ENCODE assay signal across 10 mouse cellular contexts in genomic region chr11:121544755-121545397, GRCm38 (mm10). TPM values are rescaled to one million over a fixed set of nuclear protein-coding genes. Genes with fewer than 3 reads are reported as not detected.
DNase-seq lines count a peak whose midpoint lies in the region; ATAC-seq and TF ChIP-seq lines count a peak whose summit lies in the region.
"Had no signal": no experiment of that assay in that cellular context is flagged by ENCODE, and none has a peak within 500 bp of the region (broad histone marks: within the 10 kb centered on the region; RNA-seq: fewer than 3 reads in every experiment).

No protein-coding gene starts in this region.

- no peak overlapping the region for H3K4me3 ChIP-seq in lung, embryonic 14.5 days (ENCODE audit: low read depth, low read length)
- no peak overlapping the region for H3K4me3 ChIP-seq in lung, adult 2 months (replicated peaks; ENCODE audit: extremely low read depth, low read depth, low read length)
- no peak overlapping the region for H3K4me3 ChIP-seq in liver, embryonic 15.5 days (replicated peaks)
- H3K4me3 ChIP-seq in midbrain, embryonic 16.5 days (ENCODE audit: low read depth, low read length) = no peak overlapping the region

- H3K27me3 ChIP-seq in lung, embryonic 14.5 days (ENCODE audit: insufficient read depth, low read length) = no peaks in the 10 kb centered on the region
- H3K27me3 ChIP-seq in liver, embryonic 15.5 days = no peaks in the 10 kb centered on the region
- H3K27me3 ChIP-seq in midbrain, embryonic 16.5 days (ENCODE audit: control insufficient read depth, insufficient read depth, low read depth, low read length) = no peaks in the 10 kb centered on the region

- 0 out of 2 replicates have a peak, but pooled peaks have one; percentile 26 for ATAC-seq in lung, embryonic 14.5 days (ENCODE audit: insufficient read depth)
- no peak for ATAC-seq in liver, embryonic 15.5 days (ENCODE audit: insufficient read depth)
- no peak for ATAC-seq in midbrain, embryonic 16.5 days

- no peak for TF ChIP-seq POLR2A in lung, adult 2 months (IDR thresholded peaks at IDR 0.05; ENCODE audit: borderline replicate concordance, extremely low read depth, low read depth, low read length)

- H3K27ac ChIP-seq in lung, embryonic 14.5 days (ENCODE audit: low read depth) = peak overlapping the region; percentile 71
- H3K27ac ChIP-seq in liver, embryonic 15.5 days (replicated peaks) = peak overlapping the region; percentile 96
- no peak overlapping the region for H3K27ac ChIP-seq in midbrain, embryonic 16.5 days (ENCODE audit: low read length)

- H3K9ac ChIP-seq in lung, embryonic 14.5 days = no peak overlapping the region
- no peak overlapping the region for H3K9ac ChIP-seq in liver, embryonic 15.5 days
- no peak overlapping the region for H3K9ac ChIP-seq in midbrain, embryonic 16.5 days (ENCODE audit: low read depth, low read length)

- no peaks in the 10 kb centered on the region for H3K9me3 ChIP-seq in lung, embryonic 14.5 days (ENCODE audit: low read depth, low read length)
- no peaks in the 10 kb centered on the region for H3K9me3 ChIP-seq in liver, embryonic 15.5 days (replicated peaks)
- no peaks in the 10 kb centered on the region for H3K9me3 ChIP-seq in midbrain, embryonic 16.5 days (replicated peaks; ENCODE audit: control insufficient read depth, low read length, poor library complexity, severe bottlenecking)

- DNase-seq in cerebellum, postnatal 36 days = peak; percentile 14 to 20
- DNase-seq in cerebellum, postnatal 14 days = no peak
- peak; percentile 21 for DNase-seq in lung, embryonic 14.5 days
- DNase-seq in lung, adult 2 months = no peak
- DNase-seq in adrenal gland, adult 18-20 months (ENCODE audit: low spot score in 2 of 2) = no peak
- no peak for DNase-seq in right cerebral cortex, postnatal 25 days
- DNase-seq: gastrocnemius, postnatal 25 days; left cerebral cortex, postnatal 4 days had no signal

- H3K4me1 ChIP-seq in lung, embryonic 14.5 days (ENCODE audit: insufficient read depth) = peaks cover 17% of the 10 kb centered on the region; the same call in 1 of the 2 replicates
- H3K4me1 ChIP-seq in lung, adult 2 months (ENCODE audit: control insufficient read depth, insufficient read depth, low read length) = no peaks in the 10 kb centered on the region
- H3K4me1 ChIP-seq in liver, embryonic 15.5 days (replicated peaks) = peaks cover 86% of the 10 kb centered on the region
- peaks cover 11% of the 10 kb centered on the region for H3K4me1 ChIP-seq in midbrain, embryonic 16.5 days (ENCODE audit: control insufficient read depth, insufficient read depth, low read length)

- WGBS in lung, embryonic 14.5 days = 42% methylated on average over 7 of the region's 7 CpGs
- WGBS in lung, adult 2 months = 49% methylated on average over 7 of the region's 7 CpGs
- WGBS in liver, embryonic 15.5 days (ENCODE audit: insufficient replicate concordance) = 72% methylated on average over 7 of the region's 7 CpGs
- whole genome bisulfite sequencing in midbrain, embryonic 16.5 days = 79% methylated on average over 7 of the region's 7 CpGs

- H3K36me3 ChIP-seq in lung, embryonic 14.5 days (ENCODE audit: insufficient read depth) = no peaks in the 10 kb centered on the region
- H3K36me3 ChIP-seq in liver, embryonic 15.5 days (replicated peaks) = peaks cover 28% of the 10 kb centered on the region
- peaks cover 6% of the 10 kb centered on the region; the same call in 1 of the 2 replicates for H3K36me3 ChIP-seq in midbrain, embryonic 16.5 days (ENCODE audit: control insufficient read depth, insufficient read depth, low read length)

- no peak overlapping the region for H3K4me2 ChIP-seq in lung, embryonic 14.5 days
- no peak overlapping the region for H3K4me2 ChIP-seq in liver, embryonic 15.5 days
- H3K4me2 ChIP-seq in midbrain, embryonic 16.5 days (ENCODE audit: low read length) = no peak overlapping the region

- no peak for TF ChIP-seq CTCF in lung, embryonic 14.5 days (IDR thresholded peaks at IDR 0.05; ENCODE audit: low read depth)
- TF ChIP-seq CTCF in lung, adult 2 months (IDR thresholded peaks at IDR 0.05; ENCODE audit: insufficient read depth, low read length) = no peak

RNA-seq across cellular contexts. Expression of gene Zfp750, which starts 25.7 kb away (rescaled TPM):
- 0.09 and 0.34 TPM in 2 replicates for polyA plus RNA-seq in lung, embryonic 14.5 days (2014; fragmentation: Nextera tagmentation; extraction: Ambion mirVana)
- polyA plus RNA-seq in lung, adult 2 months (2012; rRNA removed) = 1.3 and 5.6 TPM in 2 replicates
- polyA plus RNA-seq in liver, embryonic 15.5 days (2015; fragmentation: Nextera tagmentation; extraction: Ambion mirVana) = 0.82 and 1.1 TPM in 2 replicates
- 0.53 and 0.57 TPM in 2 replicates for polyA plus RNA-seq in midbrain, embryonic 16.5 days (2015; fragmentation: Nextera tagmentation; extraction: Ambion mirVana)
- total RNA-seq in adrenal gland, adult 18-20 months (2021) = 1 to 10 TPM in 1 of 2 experiments, not detected in 1; 1.0 TPM
- total RNA-seq: left cerebral cortex, postnatal 4 days had no signal

Comparison
In these comparisons a context has a peak if more than half of its experiments do, and no peak if none do; other contexts are left out.
1. DNase-seq: peak in cerebellum, postnatal 36 days (2 of 2) and lung, embryonic 14.5 days (single experiment); none in cerebellum, postnatal 14 days (0 of 2), lung, adult 2 months (single experiment), adrenal gland, adult 18-20 months (0 of 2) and right cerebral cortex, postnatal 25 days (single experiment).